Mouse (Mus musculus) liver, adult 2 months (tissue): ENCODE results near the gene Kcnh1.

ENCODE experiments used
- CTCF ChIP-seq: fragments of 200-500 bp; IDR thresholded peaks from 2 replicates; pipeline ENCODE4 v1.5.1; 2011; ENCODE audit warnings: low read depth, low read length, control low read depth
- POLR2A ChIP-seq: fragments of 200-500 bp; IDR thresholded peaks from 2 replicates; pipeline ENCODE4 v1.6.1; 2011; ENCODE audit warnings: low read length, control low read depth; ENCODE audit not compliant: insufficient read depth; ENCODE audit errors: extremely low read depth

DNA sequence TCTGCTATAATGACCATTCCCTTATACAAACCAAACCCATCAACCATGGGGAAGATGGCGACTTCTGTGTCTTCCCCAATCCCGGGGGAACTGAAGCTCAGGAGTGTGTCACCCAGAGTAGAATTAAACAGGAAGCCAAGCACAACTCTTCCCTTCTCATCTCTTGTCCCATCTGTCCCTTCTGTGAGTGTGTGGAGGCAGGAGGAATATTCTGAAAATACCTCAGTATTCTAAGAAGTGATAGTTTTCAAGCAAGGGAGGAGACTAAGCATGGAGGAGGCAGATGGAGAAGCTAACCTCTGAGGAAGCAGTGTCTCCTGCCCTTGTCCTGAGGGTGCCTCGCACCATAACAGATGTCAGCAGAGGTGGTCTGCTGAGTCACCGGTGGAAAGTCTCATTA lies 24.1 kb downstream of the Kcnh1 start:
- no peak for TF ChIP-seq CTCF
- TF ChIP-seq POLR2A: no peak
